Mouse (Mus musculus) intestine, embryonic 14.5 days (tissue): ENCODE measurements around the gene Lin54. TPM values are rescaled to one million over a fixed set of nuclear protein-coding genes. Genes with fewer than 3 reads are reported as not detected.

Experiments used
- ATAC-seq: fragments of 200-750 bp; cut with Nextera tagmentation; replicated peaks from 2 replicates; pipeline ENCODE4 v1.8.0; 2017; ENCODE audit warnings: low read depth, moderate number of reproducible peaks, moderate TSS enrichment, moderate library complexity; ENCODE audit not compliant: low FRiP score, low TSS enrichment
- DNase-seq: peaks from one replicate; pipeline ENCODE4 v3.0.0-alpha.2; 2018; ENCODE audit warnings: low spot score
- H3K27ac ChIP-seq: fragments of 300-500 bp; sonication (generic); 2 replicates; pipeline ENCODE4 v1.5.1; 2014; ENCODE audit warnings: low read depth, mild to moderate bottlenecking, control low read depth
- H3K27me3 ChIP-seq: fragments of 300-500 bp; sonication (generic); replicated peaks from 2 replicates; pipeline ENCODE4 v1.6.1; 2014; ENCODE audit warnings: low read length, control low read depth; ENCODE audit not compliant: control insufficient read depth, insufficient read depth
- H3K36me3 ChIP-seq: fragments of 300-500 bp; sonication (generic); 2 replicates; pipeline ENCODE4 v1.6.1; 2014; ENCODE audit warnings: low read length, control low read depth; ENCODE audit not compliant: control insufficient read depth, insufficient read depth
- H3K4me1 ChIP-seq: fragments of 300-500 bp; sonication (generic); replicated peaks from 2 replicates; pipeline ENCODE4 v1.6.1; 2014; ENCODE audit warnings: low read length, control low read depth, mixed read lengths; ENCODE audit not compliant: control insufficient read depth, insufficient read depth
- H3K4me2 ChIP-seq: fragments of 300-500 bp; sonication (generic); 2 replicates; pipeline ENCODE4 v1.6.1; 2014; ENCODE audit warnings: low read length
- H3K4me3 ChIP-seq: fragments of 300-500 bp; sonication (generic); 2 replicates; pipeline ENCODE4 v1.5.1; 2014; ENCODE audit warnings: low read depth, low read length, control low read depth, mixed read lengths
- H3K9ac ChIP-seq: fragments of 300-500 bp; sonication (generic); 2 replicates; pipeline ENCODE4 v1.6.1; 2014; ENCODE audit warnings: mild to moderate bottlenecking, low read length
- H3K9me3 ChIP-seq: fragments of 300-500 bp; sonication (generic); 2 replicates; pipeline ENCODE4 v1.6.1; 2016; ENCODE audit warnings: low read length, control low read depth; ENCODE audit not compliant: control insufficient read depth
- WGBS: fragments of 180-500 bp; shearing (Covaris S2); extraction: QIAGEN DNeasy Blood & Tissue Kit; methylation state at CpG from one replicate; pipeline ENCODE4 v1.1.7; 2014; 5-methylcytosine and 5-hydroxymethylcytosine counted together
- polyA plus RNA-seq: library from polyadenylated mRNA; unstranded; fragments of >200 nt; fragmentation: Nextera tagmentation; extraction: Ambion mirVana; gene quantifications from 2 replicates; pipeline ENCODE4 v1.2.1, GENCODE M21; 2014

The Lin54 gene
- polyA plus RNA-seq, 1 experiment from 2014 or later: 18.1 TPM

- Histone ChIP-seq H3K27me3 (no peaks in the 10 kb centered on the region), H3K4me2 (no peak overlapping the region), H3K9me3 (no peaks in the 10 kb centered on the region), H3K9ac (no peak overlapping the region), H3K4me3 (no peak overlapping the region), H3K36me3 (peaks cover 36% of the 10 kb centered on the region), H3K27ac (no peak overlapping the region), H3K4me1 (no peaks in the 10 kb centered on the region)
- DNase-seq: no peak
- 87% methylated on average over 9 of the region's 9 CpGs for WGBS
- ATAC-seq: no peak
Observed at GRCm38 (mm10) chr5:100477604-100478003, 22.8 kb downstream of the Lin54 start.

GRCm38 (mm10) chr5:100476328-100476727 lies 24.1 kb downstream of the Lin54 start:
- Histone ChIP-seq H3K36me3 (peaks cover 40% of the 10 kb centered on the region), H3K27ac (no peak overlapping the region), H3K4me1 (no peaks in the 10 kb centered on the region), H3K9ac (no peak overlapping the region), H3K4me2 (no peak overlapping the region), H3K4me3 (no peak overlapping the region), H3K27me3 (no peaks in the 10 kb centered on the region), H3K9me3 (no peaks in the 10 kb centered on the region)
- ATAC-seq (no peak), DNase-seq (no peak)
- 81% methylated on average over 3 of the region's 3 CpGs for WGBS

- Histone ChIP-seq H3K36me3 (peaks cover 20% of the 10 kb centered on the region), H3K27me3 (no peaks in the 10 kb centered on the region), H3K4me2 (no peak overlapping the region), H3K27ac (no peak overlapping the region), H3K4me3 (no peak overlapping the region), H3K9me3 (no peaks in the 10 kb centered on the region), H3K9ac (no peak overlapping the region), H3K4me1 (no peaks in the 10 kb centered on the region)
- WGBS: 96% methylated on average over 7 of the region's 7 CpGs
- ATAC-seq (no peak), DNase-seq (no peak)
Observed at GRCm38 (mm10) chr5:100467336-100467735, 33.1 kb downstream of the Lin54 start.

GRCm38 (mm10) chr5:100466624-100467023 lies 33.8 kb downstream of the Lin54 start:
- 92% methylated on average over 10 of the region's 10 CpGs for WGBS
- Histone ChIP-seq H3K27ac (no peak overlapping the region), H3K4me3 (no peak overlapping the region), H3K9ac (no peak overlapping the region), H3K9me3 (no peaks in the 10 kb centered on the region), H3K4me1 (no peaks in the 10 kb centered on the region), H3K36me3 (peaks cover 15% of the 10 kb centered on the region), H3K27me3 (no peaks in the 10 kb centered on the region), H3K4me2 (no peak overlapping the region)
- no peak for ATAC-seq
- no peak for DNase-seq

- no peak for DNase-seq
- Histone ChIP-seq H3K27me3 (no peaks in the 10 kb centered on the region), H3K4me1 (no peaks in the 10 kb centered on the region), H3K9me3 (no peaks in the 10 kb centered on the region), H3K9ac (no peak overlapping the region), H3K27ac (no peak overlapping the region), H3K4me2 (no peak overlapping the region), H3K36me3 (peaks cover 22% of the 10 kb centered on the region), H3K4me3 (no peak overlapping the region)
- WGBS: 87% methylated on average over 2 of the region's 2 CpGs
- no peak for ATAC-seq
Observed at GRCm38 (mm10) chr5:100462374-100462773, 38.1 kb downstream of the Lin54 start.

GRCm38 (mm10) chr5:100461526-100461925 lies 38.9 kb downstream of the Lin54 start:
- peaks cover 25% of the 10 kb centered on the region for H3K36me3 ChIP-seq

GRCm38 (mm10) chr5:100459468-100459867 lies 41.0 kb downstream of the Lin54 start:
- 81% methylated on average over 5 of the region's 5 CpGs for WGBS
- ATAC-seq: no peak
- Histone ChIP-seq H3K9me3 (no peaks in the 10 kb centered on the region), H3K27me3 (no peaks in the 10 kb centered on the region), H3K4me3 (no peak overlapping the region), H3K36me3 (peaks cover 26% of the 10 kb centered on the region), H3K4me1 (no peaks in the 10 kb centered on the region), H3K9ac (no peak overlapping the region), H3K4me2 (no peak overlapping the region), H3K27ac (no peak overlapping the region)
- no peak for DNase-seq

More at GRCm38 (mm10) chr5:100461526-100461925, 38.9 kb downstream of the Lin54 start:
- WGBS: 91% methylated on average over 9 of the region's 9 CpGs
- no peak for ATAC-seq
- Histone ChIP-seq H3K9me3 (no peaks in the 10 kb centered on the region), H3K4me3 (no peak overlapping the region), H3K27ac (no peak overlapping the region), H3K9ac (no peak overlapping the region), H3K4me2 (no peak overlapping the region), H3K4me1 (no peaks in the 10 kb centered on the region), H3K27me3 (no peaks in the 10 kb centered on the region)
- DNase-seq: no peak

GRCm38 (mm10) chr5:100451871-100452270 lies 48.6 kb downstream of the Lin54 start:
- Histone ChIP-seq H3K4me2 (no peak overlapping the region), H3K4me3 (no peak overlapping the region), H3K27ac (no peak overlapping the region), H3K9ac (no peak overlapping the region), H3K36me3 (peaks cover 70% of the 10 kb centered on the region), H3K4me1 (no peaks in the 10 kb centered on the region), H3K9me3 (no peaks in the 10 kb centered on the region), H3K27me3 (no peaks in the 10 kb centered on the region)
- DNase-seq: no peak
- WGBS: 81% methylated on average over 2 of the region's 2 CpGs
- ATAC-seq: no peak

- H3K4me2 ChIP-seq: no peak overlapping the region
- ATAC-seq (no peak), DNase-seq (no peak)
- 93% methylated on average over 14 of the region's 14 CpGs for WGBS
- H3K36me3 ChIP-seq: peaks cover 22% of the 10 kb centered on the region; the same call in 1 of the 2 replicates
- H3K9me3 ChIP-seq: no peaks in the 10 kb centered on the region
- H3K27me3 ChIP-seq: no peaks in the 10 kb centered on the region
- H3K9ac ChIP-seq: no peak overlapping the region
- H3K27ac ChIP-seq: no peak overlapping the region
- H3K4me1 ChIP-seq: no peaks in the 10 kb centered on the region
- no peak overlapping the region for H3K4me3 ChIP-seq
Observed at GRCm38 (mm10) chr5:100438796-100439195, 61.6 kb downstream of the Lin54 start.
